Comparison of ENCODE assay signal across 8 mouse cellular contexts in the genomic region with DNA sequence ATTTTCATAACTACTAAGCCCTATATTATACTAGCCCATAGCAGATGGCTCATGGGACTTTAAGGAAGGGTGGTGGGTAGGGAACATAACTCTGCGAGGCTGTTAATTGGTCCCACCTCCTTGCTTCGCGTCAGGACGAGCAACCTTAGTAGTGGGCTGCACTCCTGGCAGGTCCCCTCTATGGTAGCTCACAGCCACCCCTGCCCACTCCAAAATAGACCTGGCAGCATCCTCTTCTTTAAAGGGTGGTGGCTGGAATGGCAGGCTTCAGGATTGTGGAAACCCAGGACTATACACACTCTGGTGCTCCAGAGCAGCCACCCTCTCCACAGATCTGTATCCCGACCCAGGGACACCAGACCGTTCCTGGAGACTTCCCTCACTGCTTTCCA. TPM values are rescaled to one million over a fixed set of nuclear protein-coding genes. Genes with fewer than 3 reads are reported as not detected.
DNase-seq lines count a peak whose midpoint lies in the region; ATAC-seq and TF ChIP-seq lines count a peak whose summit lies in the region.

No protein-coding gene starts in this region.

- peak; percentile 20; the same call in 1 of the 2 replicates for ATAC-seq in heart, embryonic 11.5 days (replicated peaks; ENCODE audit: insufficient number of reproducible peaks, low FRiP score, low TSS enrichment)
- peak; percentile 79 for ATAC-seq in forebrain, embryonic 14.5 days
- ATAC-seq in liver, embryonic 14.5 days (ENCODE audit: insufficient read depth), result peak; percentile 14; the same call in 1 of the 2 replicates

- TF ChIP-seq CTCF in E14TG2a.4 (conservative IDR thresholded peaks at IDR 0.05; ENCODE audit: low read length), result no peak
- no peak for TF ChIP-seq CTCF in liver, embryonic 14.5 days (IDR thresholded peaks at IDR 0.05; ENCODE audit: low read depth)

- no peak overlapping the region for H3K27ac ChIP-seq in heart, embryonic 11.5 days (ENCODE audit: low read depth, low read length)
- H3K27ac ChIP-seq in forebrain, embryonic 14.5 days (ENCODE audit: low read depth, low read length), result peak overlapping the region; percentile 82; the same call in 1 of the 2 replicates
- H3K27ac ChIP-seq in liver, embryonic 14.5 days, result no peak overlapping the region

- H3K4me3 ChIP-seq in heart, embryonic 11.5 days (ENCODE audit: low read depth, low read length), result peak overlapping the region; percentile 89
- H3K4me3 ChIP-seq in E14TG2a.4 (replicated peaks; ENCODE audit: low read length), result peak overlapping the region; percentile 96
- peak overlapping the region; percentile 82 for H3K4me3 ChIP-seq in forebrain, embryonic 14.5 days (ENCODE audit: low read depth, low read length)
- peak overlapping the region; percentile 79 to 81 for H3K4me3 ChIP-seq in liver, embryonic 14.5 days (ENCODE audit: insufficient read depth in 1 of 2, low read depth in 2 of 2, low read length in 2 of 2)

- H3K9me3 ChIP-seq in heart, embryonic 11.5 days (replicated peaks; ENCODE audit: control insufficient read depth, low read length), result no peaks in the 10 kb centered on the region
- no peaks in the 10 kb centered on the region for H3K9me3 ChIP-seq in E14TG2a.4 (ENCODE audit: low read length)
- no peaks in the 10 kb centered on the region for H3K9me3 ChIP-seq in forebrain, embryonic 14.5 days (replicated peaks; ENCODE audit: control insufficient read depth, low read length)
- no peaks in the 10 kb centered on the region for H3K9me3 ChIP-seq in liver, embryonic 14.5 days (ENCODE audit: control insufficient read depth, low read length)

- TF ChIP-seq EP300 in liver, embryonic 14.5 days (IDR thresholded peaks at IDR 0.05; ENCODE audit: low read depth), result no peak

- H3K4me2 ChIP-seq in heart, embryonic 11.5 days, result peak overlapping the region; percentile 89
- H3K4me2 ChIP-seq in forebrain, embryonic 14.5 days (ENCODE audit: low read length), result peak overlapping the region; percentile 69
- peak overlapping the region; percentile 91 for H3K4me2 ChIP-seq in liver, embryonic 14.5 days (ENCODE audit: low read depth)

- peaks cover 12% of the 10 kb centered on the region for H3K4me1 ChIP-seq in heart, embryonic 11.5 days (ENCODE audit: control insufficient read depth, insufficient read depth, low read length)
- H3K4me1 ChIP-seq in E14TG2a.4 (replicated peaks; ENCODE audit: low read depth, low read length), result peaks cover 17% of the 10 kb centered on the region
- peaks cover 11% of the 10 kb centered on the region for H3K4me1 ChIP-seq in forebrain, embryonic 14.5 days (ENCODE audit: control insufficient read depth, insufficient read depth, low read length)
- peaks cover 4 to 6% of the 10 kb centered on the region in 2 experiments; a peak in 3 of 4 replicates for H3K4me1 ChIP-seq in liver, embryonic 14.5 days (replicated peaks; ENCODE audit: control insufficient read depth in 2 of 2, insufficient read depth in 2 of 2, low read length in 1 of 2)

- H3K27me3 ChIP-seq in heart, embryonic 11.5 days (ENCODE audit: control insufficient read depth, insufficient read depth, low read length), result no peaks in the 10 kb centered on the region
- peaks cover 9% of the 10 kb centered on the region for H3K27me3 ChIP-seq in E14TG2a.4 (ENCODE audit: insufficient read depth, low read length)
- no peaks in the 10 kb centered on the region for H3K27me3 ChIP-seq in forebrain, embryonic 14.5 days (replicated peaks; ENCODE audit: control insufficient read depth, insufficient read depth, low read length)
- no peaks in the 10 kb centered on the region for H3K27me3 ChIP-seq in liver, embryonic 14.5 days (ENCODE audit: control insufficient read depth, insufficient read depth, low read length)

- H3K9ac ChIP-seq in heart, embryonic 11.5 days (ENCODE audit: low read depth, low read length), result peak overlapping the region; percentile 87
- peak overlapping the region; percentile 87 for H3K9ac ChIP-seq in forebrain, embryonic 14.5 days (ENCODE audit: low read length)
- peak overlapping the region; percentile 47 for H3K9ac ChIP-seq in liver, embryonic 14.5 days (replicated peaks)

- WGBS in heart, embryonic 11.5 days (ENCODE audit: insufficient replicate concordance), result 9% methylated on average over 6 of the region's 6 CpGs
- 11% methylated on average over 6 of the region's 6 CpGs for WGBS in forebrain, embryonic 14.5 days
- 14% methylated on average over 6 of the region's 6 CpGs for whole genome bisulfite sequencing in liver, embryonic 14.5 days (ENCODE audit: insufficient replicate concordance)

- no peak for DNase-seq in heart, postnatal 4 days
- no peak for DNase-seq in forebrain, embryonic 14.5 days (ENCODE audit: low spot score)
- DNase-seq in liver, embryonic 14.5 days (ENCODE audit: low read depth in 3 of 3, low spot score in 3 of 3), result no peak
- no peak for DNase-seq in ovary, postnatal 36 days (ENCODE audit: low spot score)
- DNase-seq in right cerebral cortex, adult 18-20 months, result no peak
- DNase-seq in layer of hippocampus, postnatal 36 days, result no peak

- H3K36me3 ChIP-seq in heart, embryonic 11.5 days (ENCODE audit: control insufficient read depth, insufficient read depth, low read length), result no peaks in the 10 kb centered on the region
- H3K36me3 ChIP-seq in E14TG2a.4 (ENCODE audit: insufficient read depth, low read length), result peaks cover 7% of the 10 kb centered on the region
- H3K36me3 ChIP-seq in forebrain, embryonic 14.5 days (ENCODE audit: control insufficient read depth, insufficient read depth, low read length), result no peaks in the 10 kb centered on the region
- no peaks in the 10 kb centered on the region for H3K36me3 ChIP-seq in liver, embryonic 14.5 days (replicated peaks; ENCODE audit: control insufficient read depth, insufficient read depth, low read depth)

RNA-seq across cellular contexts. Expression of a gene that starts 0.4 kb away (rescaled TPM):
- 40.3 and 44.5 TPM in 2 replicates for polyA plus RNA-seq in heart, embryonic 11.5 days (2014; fragmentation: Nextera tagmentation; extraction: Ambion mirVana)
- 100 to 1,000 TPM; 101 to 103 TPM for total RNA-seq in heart, postnatal 4 days (2021)
- polyA plus RNA-seq in forebrain, embryonic 14.5 days (2014; fragmentation: Nextera tagmentation; extraction: Ambion mirVana), result 50.4 and 56.2 TPM in 2 replicates
- polyA plus RNA-seq in liver, embryonic 14.5 days (2012; rRNA removed), result 7.9 TPM in 2 replicates
- 13.4 and 18.4 TPM in 2 replicates for polyA plus RNA-seq in liver, embryonic 14.5 days (2014; fragmentation: Nextera tagmentation; extraction: Ambion mirVana)
- total RNA-seq in layer of hippocampus, postnatal 36 days (2021), result 10 to 100 TPM; 94.3 to 95.3 TPM

RNA-seq across cellular contexts. Expression of a gene that starts 37.5 kb away (rescaled TPM):
- 46.8 and 48.7 TPM in 2 replicates for polyA plus RNA-seq in heart, embryonic 11.5 days (2014; fragmentation: Nextera tagmentation; extraction: Ambion mirVana)
- total RNA-seq in heart, postnatal 4 days (2021), result 100 to 1,000 TPM in 1 of 2 experiments, 10 to 100 TPM in 1; 96.1 to 104 TPM
- polyA plus RNA-seq in forebrain, embryonic 14.5 days (2014; fragmentation: Nextera tagmentation; extraction: Ambion mirVana), result 78.7 and 86.6 TPM in 2 replicates
- polyA plus RNA-seq in liver, embryonic 14.5 days (2012; rRNA removed), result 14.2 and 26.7 TPM in 2 replicates
- polyA plus RNA-seq in liver, embryonic 14.5 days (2014; fragmentation: Nextera tagmentation; extraction: Ambion mirVana), result 27.8 and 30.1 TPM in 2 replicates
- 100 to 1,000 TPM; 125 to 135 TPM for total RNA-seq in layer of hippocampus, postnatal 36 days (2021)

Comparison
In these comparisons a context has a peak if more than half of its experiments do, and no peak if none do; other contexts are left out.
1. ATAC-seq: peak in every context shown above with its lines; median percentile 79 in forebrain, embryonic 14.5 days; 20 in heart, embryonic 11.5 days; 14 in liver, embryonic 14.5 days.